Mouse (Mus musculus): ENCODE data around the gene Crocc. TPM values are rescaled to one million over a fixed set of nuclear protein-coding genes. Genes with fewer than 3 reads are reported as not detected.

The Crocc gene
- polyA plus RNA-seq, 1 experiment, result 7.3 TPM

DNA sequence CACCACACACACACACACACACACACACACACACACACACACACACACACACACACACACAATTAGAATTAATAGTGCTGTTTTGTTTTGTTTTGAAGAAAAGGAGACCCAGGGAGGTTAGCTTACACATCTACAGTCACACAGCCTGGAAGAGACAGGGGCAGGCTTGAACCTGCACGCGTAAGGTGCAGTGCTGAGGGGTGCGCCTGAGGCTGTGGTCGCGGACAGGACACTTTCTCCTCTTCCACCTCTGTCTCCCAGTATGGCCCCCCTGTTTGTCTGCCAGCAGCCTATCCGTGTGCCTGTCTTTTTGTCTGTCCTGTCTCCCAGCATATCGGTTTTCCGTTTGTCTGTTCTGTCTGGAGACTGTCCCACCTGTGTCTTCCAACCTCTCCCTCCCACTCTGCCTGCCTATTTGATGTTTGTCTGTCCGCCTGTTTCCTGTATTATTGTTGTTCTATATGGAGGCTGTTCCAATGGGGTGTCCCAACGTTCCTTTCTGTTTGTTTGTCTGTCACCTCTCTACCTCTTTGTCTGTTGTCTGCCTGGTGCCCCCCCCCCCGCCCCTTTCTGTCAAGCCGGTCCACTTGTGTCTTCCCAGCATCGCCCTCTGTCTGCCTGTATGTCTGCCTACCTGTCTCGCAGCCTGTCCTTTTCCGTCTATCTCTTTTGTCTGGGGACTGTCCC, 74.2 kb downstream of the Crocc start:
- peaks cover 14% of the 10 kb centered on the region for H3K4me1 ChIP-seq (ENCODE audit: control insufficient read depth, insufficient read depth, insufficient read length, low read length)
- WGBS, result 34% methylated on average over 15 of the region's 15 CpGs
- peak overlapping the region; percentile 80 for H3K4me3 ChIP-seq (ENCODE audit: low read depth, low read length)
- TF ChIP-seq CTCF (IDR thresholded peaks at IDR 0.05; ENCODE audit: extremely low read depth, insufficient read length, insufficient replicate concordance, low read depth, low read length) (no peak), POLR2A (IDR thresholded peaks at IDR 0.05; ENCODE audit: low read depth, low read length) (no peak)
- no peak overlapping the region for H3K27ac ChIP-seq (ENCODE audit: insufficient read depth, low read depth, low read length)
- no peaks in the 10 kb centered on the region for H3K27me3 ChIP-seq (ENCODE audit: control insufficient read depth, insufficient read depth, low read length)
- H3K36me3 ChIP-seq (ENCODE audit: control insufficient read depth, insufficient read depth, low read length), result no peaks in the 10 kb centered on the region

DNA sequence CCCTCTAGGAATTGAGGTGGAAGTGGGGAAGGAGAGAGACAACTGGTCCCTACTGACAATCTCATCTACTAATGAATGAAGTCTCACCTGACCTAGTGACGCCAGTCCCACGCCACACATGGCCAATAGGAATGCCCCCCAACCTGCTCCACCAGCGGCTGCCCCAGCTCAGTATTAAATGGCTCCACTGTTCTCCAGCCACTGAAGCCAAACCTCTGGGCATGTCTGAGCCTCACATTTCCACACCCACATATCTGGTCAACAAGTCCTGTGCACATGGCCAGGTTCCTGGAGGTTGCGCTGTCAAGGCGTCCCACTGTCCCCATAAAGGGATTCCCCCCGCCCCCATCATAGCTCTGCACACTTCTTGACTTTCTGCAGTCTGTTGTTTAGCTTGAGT, 75.8 kb downstream of the Crocc start:
- Histone ChIP-seq H3K27me3 (ENCODE audit: control insufficient read depth, insufficient read depth, low read length) (no peaks in the 10 kb centered on the region), H3K4me3 (ENCODE audit: low read depth, low read length) (no peak overlapping the region), H3K36me3 (ENCODE audit: control insufficient read depth, insufficient read depth, low read length) (peaks cover 4% of the 10 kb centered on the region), H3K4me1 (ENCODE audit: control insufficient read depth, insufficient read depth, insufficient read length, low read length) (peaks cover 14% of the 10 kb centered on the region), H3K27ac (ENCODE audit: insufficient read depth, low read depth, low read length) (no peak overlapping the region)
- TF ChIP-seq CTCF (IDR thresholded peaks at IDR 0.05; ENCODE audit: extremely low read depth, insufficient read length, insufficient replicate concordance, low read depth, low read length) (no peak), POLR2A (IDR thresholded peaks at IDR 0.05; ENCODE audit: low read depth, low read length) (no peak)
- 89% methylated on average over 6 of the region's 6 CpGs for WGBS

DNA sequence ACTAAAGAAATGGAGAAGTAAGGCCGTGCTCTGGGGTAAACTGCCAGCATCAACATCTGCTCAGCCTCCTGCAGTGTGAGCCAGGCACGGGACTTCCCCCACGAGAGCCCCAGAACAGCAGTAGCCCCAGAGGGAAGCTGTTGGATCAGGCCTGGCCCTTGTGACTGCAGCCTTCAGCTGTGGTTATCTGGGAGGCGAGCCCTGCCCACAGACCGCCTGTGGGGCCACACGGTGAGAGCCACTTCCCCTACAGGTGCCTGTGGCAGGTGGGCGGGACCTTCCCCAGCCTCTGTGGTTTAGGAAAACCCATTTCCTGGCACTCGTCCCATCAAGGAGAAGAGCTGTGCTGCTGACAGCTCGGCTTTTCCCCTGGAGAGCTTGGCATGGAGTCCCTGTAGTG, 76.9 kb downstream of the Crocc start:
- WGBS, result 2% methylated on average over 9 of the region's 9 CpGs
- H3K4me1 ChIP-seq (ENCODE audit: control insufficient read depth, insufficient read depth, insufficient read length, low read length), result peaks cover 14% of the 10 kb centered on the region
- H3K27me3 ChIP-seq (ENCODE audit: control insufficient read depth, insufficient read depth, low read length), result no peaks in the 10 kb centered on the region
- H3K27ac ChIP-seq (ENCODE audit: insufficient read depth, low read depth, low read length), result peak overlapping the region; percentile 53; the same call in 1 of the 2 replicates
- no peak for TF ChIP-seq POLR2A (IDR thresholded peaks at IDR 0.05; ENCODE audit: low read depth, low read length)
- no peak for TF ChIP-seq CTCF (IDR thresholded peaks at IDR 0.05; ENCODE audit: extremely low read depth, insufficient read length, insufficient replicate concordance, low read depth, low read length)
- H3K4me3 ChIP-seq (ENCODE audit: low read depth, low read length), result no peak overlapping the region
- H3K36me3 ChIP-seq (ENCODE audit: control insufficient read depth, insufficient read depth, low read length), result peaks cover 14% of the 10 kb centered on the region

DNA sequence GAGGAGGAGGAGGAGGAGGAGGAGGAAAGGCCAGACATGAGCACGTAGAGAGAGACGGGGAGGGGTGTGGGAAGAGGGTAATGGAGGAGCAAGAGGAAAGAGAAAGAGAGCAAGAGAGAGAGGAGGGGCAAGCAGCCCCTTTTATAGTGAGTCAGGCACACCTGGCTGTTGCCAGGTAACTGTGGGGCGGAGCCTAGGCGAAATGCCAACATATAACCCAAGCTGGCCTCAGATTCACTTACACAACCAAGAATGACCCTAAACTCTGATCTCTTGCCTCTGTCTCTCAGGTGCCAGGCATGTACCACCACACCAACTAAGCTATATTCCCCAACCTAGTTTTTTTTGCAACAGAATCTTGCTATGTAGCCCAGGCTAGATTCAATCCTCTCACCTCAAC, 77.5 kb downstream of the Crocc start:
- peak overlapping the region; percentile 53 for H3K27ac ChIP-seq (ENCODE audit: insufficient read depth, low read depth, low read length)
- TF ChIP-seq CTCF (IDR thresholded peaks at IDR 0.05; ENCODE audit: extremely low read depth, insufficient read length, insufficient replicate concordance, low read depth, low read length), result no peak
- no peak for TF ChIP-seq POLR2A (IDR thresholded peaks at IDR 0.05; ENCODE audit: low read depth, low read length)
- no peak overlapping the region for H3K4me3 ChIP-seq (ENCODE audit: low read depth, low read length)
- H3K27me3 ChIP-seq (ENCODE audit: control insufficient read depth, insufficient read depth, low read length), result no peaks in the 10 kb centered on the region
- peaks cover 15% of the 10 kb centered on the region for H3K36me3 ChIP-seq (ENCODE audit: control insufficient read depth, insufficient read depth, low read length)
- 15% methylated on average over 4 of the region's 4 CpGs for WGBS
- H3K4me1 ChIP-seq (ENCODE audit: control insufficient read depth, insufficient read depth, insufficient read length, low read length), result peaks cover 17% of the 10 kb centered on the region

- Histone ChIP-seq H3K36me3 (ENCODE audit: control insufficient read depth, insufficient read depth, low read length) (peaks cover 25% of the 10 kb centered on the region), H3K27ac (ENCODE audit: insufficient read depth, low read depth, low read length) (no peak overlapping the region), H3K27me3 (ENCODE audit: control insufficient read depth, insufficient read depth, low read length) (no peaks in the 10 kb centered on the region), H3K4me3 (ENCODE audit: low read depth, low read length) (no peak overlapping the region), H3K4me1 (ENCODE audit: control insufficient read depth, insufficient read depth, insufficient read length, low read length) (peaks cover 25% of the 10 kb centered on the region)
- 98% methylated on average over 2 of the region's 2 CpGs for WGBS
- TF ChIP-seq POLR2A (IDR thresholded peaks at IDR 0.05; ENCODE audit: low read depth, low read length), result no peak
- TF ChIP-seq CTCF (IDR thresholded peaks at IDR 0.05; ENCODE audit: extremely low read depth, insufficient read length, insufficient replicate concordance, low read depth, low read length), result peak; percentile 37; the same call in 1 of the 2 replicates
These were observed 78.7 kb downstream of the Crocc start for GRCm38 (mm10) chr4:140981605-140982004.

- Histone ChIP-seq H3K4me3 (ENCODE audit: low read depth, low read length) (no peak overlapping the region), H3K36me3 (ENCODE audit: control insufficient read depth, insufficient read depth, low read length) (peaks cover 59% of the 10 kb centered on the region), H3K4me1 (ENCODE audit: control insufficient read depth, insufficient read depth, insufficient read length, low read length) (peaks cover 26% of the 10 kb centered on the region), H3K27me3 (ENCODE audit: control insufficient read depth, insufficient read depth, low read length) (no peaks in the 10 kb centered on the region), H3K27ac (ENCODE audit: insufficient read depth, low read depth, low read length) (no peak overlapping the region)
- 57% methylated on average over 14 of the region's 14 CpGs for whole genome bisulfite sequencing
- TF ChIP-seq POLR2A (IDR thresholded peaks at IDR 0.05; ENCODE audit: low read depth, low read length) (no peak), CTCF (IDR thresholded peaks at IDR 0.05; ENCODE audit: extremely low read depth, insufficient read length, insufficient replicate concordance, low read depth, low read length) (no peak)
These were observed 82.3 kb downstream of the Crocc start for GRCm38 (mm10) chr4:140977886-140978692.

DNA sequence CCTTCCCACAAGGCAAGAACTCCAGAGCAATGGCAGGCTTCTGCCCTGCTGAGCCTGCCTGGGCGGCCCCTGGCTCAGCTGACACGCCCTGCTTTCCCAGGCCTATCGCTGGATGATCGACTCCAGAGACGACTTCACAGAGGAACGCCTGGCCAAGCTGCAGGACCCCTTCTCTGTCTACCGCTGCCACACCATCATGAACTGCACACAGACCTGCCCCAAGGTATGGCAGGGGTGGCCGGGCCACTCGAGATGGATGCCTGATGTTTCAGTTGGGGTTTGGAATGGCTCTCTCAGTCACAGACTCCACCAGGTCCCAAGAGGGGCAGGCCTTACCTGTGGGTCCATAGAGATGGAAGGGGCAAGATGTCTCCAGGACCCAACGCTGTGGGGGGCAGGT, 83.1 kb downstream of the Crocc start:
- peaks cover 22% of the 10 kb centered on the region for H3K4me1 ChIP-seq (ENCODE audit: control insufficient read depth, insufficient read depth, insufficient read length, low read length)
- no peaks in the 10 kb centered on the region for H3K27me3 ChIP-seq (ENCODE audit: control insufficient read depth, insufficient read depth, low read length)
- H3K4me3 ChIP-seq (ENCODE audit: low read depth, low read length), result no peak overlapping the region
- 63% methylated on average over 10 of the region's 10 CpGs for WGBS
- peaks cover 67% of the 10 kb centered on the region for H3K36me3 ChIP-seq (ENCODE audit: control insufficient read depth, insufficient read depth, low read length)
- H3K27ac ChIP-seq (ENCODE audit: insufficient read depth, low read depth, low read length), result no peak overlapping the region
- TF ChIP-seq POLR2A (IDR thresholded peaks at IDR 0.05; ENCODE audit: low read depth, low read length), result no peak
- TF ChIP-seq CTCF (IDR thresholded peaks at IDR 0.05; ENCODE audit: extremely low read depth, insufficient read length, insufficient replicate concordance, low read depth, low read length), result no peak
